Mouse (Mus musculus) lung, postnatal 0 days (tissue): Measurements from ENCODE around the gene Adamts20. TPM values are rescaled to one million over a fixed set of nuclear protein-coding genes. Genes with fewer than 3 reads are reported as not detected.
A peak's percentile ranks its signal among the peaks of the same experiment; 100 is the strongest.

Source experiments
- ATAC-seq: fragments of 200-750 bp; cut with Nextera tagmentation; 2 replicates; pipeline ENCODE4 v1.8.0; 2017; ENCODE audit warnings: moderate library complexity
- DNase-seq: peaks from one replicate; pipeline ENCODE4 v3.0.0-alpha.2; 2016; ENCODE audit warnings: low spot score
- H3K27ac ChIP-seq: fragments of 300-500 bp; sonication (generic); 2 replicates; pipeline ENCODE4 v1.5.1; 2014; ENCODE audit warnings: antibody characterized with exemption, mild to moderate bottlenecking, low read length, mixed read lengths
- H3K27me3 ChIP-seq: fragments of 300-500 bp; sonication (generic); replicated peaks from 2 replicates; pipeline ENCODE4 v1.6.1; 2014; ENCODE audit warnings: low read length, mixed read lengths; ENCODE audit not compliant: insufficient read depth
- H3K36me3 ChIP-seq: fragments of 300-500 bp; sonication (generic); 2 replicates; pipeline ENCODE4 v1.6.1; 2014; ENCODE audit warnings: low read length, mixed read lengths; ENCODE audit not compliant: insufficient read depth
- H3K4me1 ChIP-seq: fragments of 300-500 bp; sonication (generic); 2 replicates; pipeline ENCODE4 v1.6.1; 2014; ENCODE audit warnings: antibody characterized with exemption, low read depth, low read length, mixed read lengths; ENCODE audit not compliant: insufficient read depth
- H3K4me2 ChIP-seq: fragments of 300-500 bp; sonication (generic); replicated peaks from 2 replicates; pipeline ENCODE4 v1.6.1; 2014; ENCODE audit warnings: low read depth, mild to moderate bottlenecking, low read length, moderate library complexity, mixed read lengths
- H3K4me3 ChIP-seq: fragments of 300-500 bp; sonication (generic); 2 replicates; pipeline ENCODE4 v1.5.1; 2014; ENCODE audit warnings: low read depth, low read length
- H3K9ac ChIP-seq: fragments of 300-500 bp; sonication (generic); replicated peaks from 2 replicates; pipeline ENCODE4 v1.6.1; 2014; ENCODE audit warnings: low read depth, mild to moderate bottlenecking
- H3K9me3 ChIP-seq: fragments of 300-500 bp; sonication (generic); 2 replicates; pipeline ENCODE4 v1.6.1; 2016; ENCODE audit warnings: low read length, mixed read lengths
- CTCF ChIP-seq: IDR thresholded peaks from 2 replicates; pipeline ENCODE4 v1.5.1; 2016; ENCODE audit warnings: antibody characterized with exemption, mild to moderate bottlenecking
- EP300 ChIP-seq: IDR thresholded peaks from 2 replicates; pipeline ENCODE4 v1.6.1; 2016; ENCODE audit warnings: antibody characterized with exemption, mild to moderate bottlenecking, control low read depth
- WGBS: fragments of 180-500 bp; shearing (Covaris S2); extraction: QIAGEN DNeasy Blood & Tissue Kit; methylation state at CpG from one replicate; pipeline ENCODE4 v1.1.7; 2014; 5-methylcytosine and 5-hydroxymethylcytosine counted together
- polyA plus RNA-seq: library from polyadenylated mRNA; unstranded; fragments of >200 nt; fragmentation: Nextera tagmentation; extraction: Ambion mirVana; gene quantifications from 2 replicates; pipeline ENCODE4 v1.2.1, GENCODE M21; 2015

The Adamts20 gene
- polyA plus RNA-seq, 1 experiment from 2014 or later: 0.13 TPM

- H3K27me3 ChIP-seq: no peaks in the 10 kb centered on the region
- no peak overlapping the region for H3K4me2 ChIP-seq
- H3K4me1 ChIP-seq: no peaks in the 10 kb centered on the region
- ATAC-seq (no peak), DNase-seq (no peak)
- 92% methylated on average over 8 of the region's 8 CpGs for WGBS
- no peaks in the 10 kb centered on the region for H3K36me3 ChIP-seq
- H3K9me3 ChIP-seq: no peaks in the 10 kb centered on the region
- H3K9ac ChIP-seq: no peak overlapping the region
- no peak for TF ChIP-seq EP300
- TF ChIP-seq CTCF: no peak
- no peak overlapping the region for H3K4me3 ChIP-seq
- no peak overlapping the region for H3K27ac ChIP-seq
Measured at GRCm38 (mm10) chr15:94339011-94339410, 126.2 kb downstream of the Adamts20 start.

- H3K4me2 ChIP-seq: no peak overlapping the region
- no peak for DNase-seq
- H3K4me1 ChIP-seq: no peaks in the 10 kb centered on the region
- no peaks in the 10 kb centered on the region for H3K36me3 ChIP-seq
- no peak overlapping the region for H3K27ac ChIP-seq
- no peaks in the 10 kb centered on the region for H3K9me3 ChIP-seq
- no peak for ATAC-seq
- no peaks in the 10 kb centered on the region for H3K27me3 ChIP-seq
- H3K9ac ChIP-seq: no peak overlapping the region
- no peak for TF ChIP-seq CTCF
- TF ChIP-seq EP300: no peak
- H3K4me3 ChIP-seq: no peak overlapping the region
- 34% methylated on average over 10 of the region's 10 CpGs for WGBS
Measured at GRCm38 (mm10) chr15:94334586-94334985, 130.6 kb downstream of the Adamts20 start.

GRCm38 (mm10) chr15:94326626-94327025 is 138.6 kb downstream of the Adamts20 start:
- Histone ChIP-seq H3K4me1 (no peaks in the 10 kb centered on the region), H3K9me3 (peaks cover 3% of the 10 kb centered on the region; the same call in 1 of the 2 replicates), H3K4me3 (no peak overlapping the region), H3K9ac (no peak overlapping the region), H3K27ac (no peak overlapping the region), H3K4me2 (no peak overlapping the region), H3K36me3 (no peaks in the 10 kb centered on the region), H3K27me3 (no peaks in the 10 kb centered on the region)
- TF ChIP-seq EP300 (no peak), CTCF (no peak)
- ATAC-seq (no peak), DNase-seq (no peak)
- WGBS: 78% methylated on average over 5 of the region's 5 CpGs

GRCm38 (mm10) chr15:94325509-94326181 is 139.6 kb downstream of the Adamts20 start:
- 41% methylated on average over 13 of the region's 13 CpGs for WGBS
- Histone ChIP-seq H3K9me3 (peaks cover 3% of the 10 kb centered on the region; the same call in 1 of the 2 replicates), H3K4me1 (no peaks in the 10 kb centered on the region), H3K36me3 (no peaks in the 10 kb centered on the region), H3K27ac (no peak overlapping the region), H3K27me3 (no peaks in the 10 kb centered on the region), H3K4me3 (no peak overlapping the region), H3K4me2 (no peak overlapping the region), H3K9ac (no peak overlapping the region)
- peak; percentile 28; the same call in 1 of the 2 replicates for ATAC-seq
- DNase-seq: peak; percentile 82
- TF ChIP-seq CTCF: no peak
- no peak for TF ChIP-seq EP300

- no peak overlapping the region for H3K4me2 ChIP-seq
- H3K9ac ChIP-seq: no peak overlapping the region
- no peaks in the 10 kb centered on the region for H3K4me1 ChIP-seq
- DNase-seq (peak; percentile 4), ATAC-seq (no peak)
- 82% methylated on average over 3 of the region's 3 CpGs for WGBS
- H3K27me3 ChIP-seq: no peaks in the 10 kb centered on the region
- TF ChIP-seq EP300 (no peak), CTCF (peak; percentile 4; the same call in 1 of the 2 replicates)
- H3K9me3 ChIP-seq: no peaks in the 10 kb centered on the region
- H3K36me3 ChIP-seq: no peaks in the 10 kb centered on the region
- H3K4me3 ChIP-seq: no peak overlapping the region
- H3K27ac ChIP-seq: no peak overlapping the region
Measured at GRCm38 (mm10) chr15:94316171-94316570, 149.0 kb downstream of the Adamts20 start.

- no peak for DNase-seq
- WGBS: 91% methylated on average over 7 of the region's 7 CpGs
- Histone ChIP-seq H3K4me1 (no peaks in the 10 kb centered on the region), H3K9me3 (no peaks in the 10 kb centered on the region), H3K27me3 (no peaks in the 10 kb centered on the region), H3K27ac (no peak overlapping the region), H3K4me2 (no peak overlapping the region), H3K36me3 (no peaks in the 10 kb centered on the region), H3K4me3 (no peak overlapping the region), H3K9ac (no peak overlapping the region)
- ATAC-seq: no peak
- TF ChIP-seq EP300 (no peak), CTCF (no peak)
Measured at GRCm38 (mm10) chr15:94309689-94310088, 155.5 kb downstream of the Adamts20 start.
